Mouse (Mus musculus) hindbrain, postnatal 0 days (tissue): ENCODE measurements at regions not wholly inside any gene's neighbourhood (a gene's known extent, or its start where the extent isn't known, plus 50 kb on each side); places are given as distances from the start of the nearest gene placed in this dataset.

Source experiments
- ATAC-seq: fragments of 200-750 bp; cut with Nextera tagmentation; 2 replicates; pipeline ENCODE4 v1.8.0; 2017; ENCODE audit warnings: mild to moderate bottlenecking, moderate TSS enrichment, moderate library complexity
- DNase-seq: peaks from one replicate; pipeline ENCODE4 v3.0.0-alpha.2; 2015; ENCODE audit warnings: low spot score
- H3K27ac ChIP-seq: fragments of 300-500 bp; sonication (generic); 2 replicates; pipeline ENCODE4 v1.5.1; 2014; ENCODE audit warnings: mild to moderate bottlenecking
- H3K27me3 ChIP-seq: fragments of 300-500 bp; sonication (generic); 2 replicates; pipeline ENCODE4 v1.6.1; 2014; ENCODE audit warnings: low read length, mixed read lengths; ENCODE audit not compliant: insufficient read depth
- H3K36me3 ChIP-seq: fragments of 300-500 bp; sonication (generic); 2 replicates; pipeline ENCODE4 v1.6.1; 2014; ENCODE audit warnings: low read length, mixed read lengths; ENCODE audit not compliant: insufficient read depth
- H3K4me1 ChIP-seq: fragments of 300-500 bp; sonication (generic); 2 replicates; pipeline ENCODE4 v1.6.1; 2014; ENCODE audit warnings: antibody characterized with exemption, low read length, mixed read lengths; ENCODE audit not compliant: insufficient read depth
- H3K4me2 ChIP-seq: fragments of 300-500 bp; sonication (generic); 2 replicates; pipeline ENCODE4 v1.6.1; 2014; ENCODE audit warnings: low read depth, mild to moderate bottlenecking, low read length, moderate library complexity, mixed read lengths
- H3K4me3 ChIP-seq: fragments of 300-500 bp; sonication (generic); 2 replicates; pipeline ENCODE4 v1.5.1; 2014; ENCODE audit warnings: low read length
- H3K9ac ChIP-seq: fragments of 300-500 bp; sonication (generic); replicated peaks from 2 replicates; pipeline ENCODE4 v1.6.1; 2014; ENCODE audit warnings: mild to moderate bottlenecking, low read length, moderate library complexity, mixed read lengths
- H3K9me3 ChIP-seq: fragments of 300-500 bp; sonication (generic); 2 replicates; pipeline ENCODE4 v1.6.1; 2016; ENCODE audit warnings: low read length, mixed read lengths
- CTCF ChIP-seq: IDR thresholded peaks from 2 replicates; pipeline ENCODE4 v1.5.1; 2016; ENCODE audit warnings: antibody characterized with exemption, control low read depth, low read depth
- WGBS: fragments of 180-500 bp; shearing (Covaris S2); extraction: QIAGEN DNeasy Blood & Tissue Kit; methylation state at CpG from one replicate; pipeline ENCODE4 v1.1.7; 2014; 5-methylcytosine and 5-hydroxymethylcytosine counted together

- WGBS = 85% methylated on average over 8 of the region's 8 CpGs
- no peak overlapping the region for H3K4me3 ChIP-seq
- H3K9me3 ChIP-seq = no peaks in the 10 kb centered on the region
- no peak for DNase-seq
- no peak overlapping the region for H3K9ac ChIP-seq
- H3K4me1 ChIP-seq = no peaks in the 10 kb centered on the region
- no peak for TF ChIP-seq CTCF
- H3K27ac ChIP-seq = no peak overlapping the region
- no peaks in the 10 kb centered on the region for H3K36me3 ChIP-seq
- H3K27me3 ChIP-seq = no peaks in the 10 kb centered on the region
- no peak overlapping the region for H3K4me2 ChIP-seq
- no peak for ATAC-seq
Observed at GRCm38 (mm10) chr14:54161916-54162315, 92.0 kb downstream of the Dad1 start.

GRCm38 (mm10) chr14:54161206-54161605 is 92.7 kb downstream of the Dad1 start:
- DNase-seq (no peak), ATAC-seq (no peak)
- no peak overlapping the region for H3K9ac ChIP-seq
- TF ChIP-seq CTCF = no peak
- H3K36me3 ChIP-seq = no peaks in the 10 kb centered on the region
- 69% methylated on average over 7 of the region's 7 CpGs for WGBS
- H3K4me2 ChIP-seq = no peak overlapping the region
- no peaks in the 10 kb centered on the region for H3K27me3 ChIP-seq
- no peak overlapping the region for H3K27ac ChIP-seq
- no peaks in the 10 kb centered on the region for H3K4me1 ChIP-seq
- no peak overlapping the region for H3K4me3 ChIP-seq
- H3K9me3 ChIP-seq = no peaks in the 10 kb centered on the region

DNA sequence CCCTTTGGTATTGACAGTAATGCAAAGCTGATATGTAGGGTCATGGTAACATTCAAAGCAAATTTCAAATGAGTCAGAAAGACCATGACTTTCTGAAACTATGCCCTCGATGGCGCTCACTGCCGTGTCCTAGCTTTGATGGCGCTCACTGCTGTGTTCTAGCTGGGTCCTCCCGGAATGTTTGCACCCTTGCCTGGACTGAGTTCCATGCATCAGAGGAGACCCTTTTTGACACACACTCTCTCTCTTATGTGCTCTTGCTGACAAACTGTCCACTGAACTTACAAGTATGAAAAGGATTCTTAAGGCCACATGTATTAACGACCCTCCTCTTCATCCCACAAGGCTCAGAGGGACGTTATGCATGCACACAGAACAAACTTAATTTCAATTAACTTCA is 94.1 kb downstream of the Dad1 start:
- Histone ChIP-seq H3K36me3 (no peaks in the 10 kb centered on the region), H3K27ac (no peak overlapping the region), H3K9me3 (no peaks in the 10 kb centered on the region), H3K27me3 (no peaks in the 10 kb centered on the region), H3K4me1 (no peaks in the 10 kb centered on the region), H3K4me2 (no peak overlapping the region), H3K9ac (no peak overlapping the region), H3K4me3 (no peak overlapping the region)
- DNase-seq (no peak), ATAC-seq (no peak)
- no peak for TF ChIP-seq CTCF
- 93% methylated on average over 7 of the region's 7 CpGs for WGBS

- TF ChIP-seq CTCF = no peak
- no peaks in the 10 kb centered on the region for H3K9me3 ChIP-seq
Observed at GRCm38 (mm10) chr14:54158214-54158965, 95.5 kb downstream of the Dad1 start.

DNA sequence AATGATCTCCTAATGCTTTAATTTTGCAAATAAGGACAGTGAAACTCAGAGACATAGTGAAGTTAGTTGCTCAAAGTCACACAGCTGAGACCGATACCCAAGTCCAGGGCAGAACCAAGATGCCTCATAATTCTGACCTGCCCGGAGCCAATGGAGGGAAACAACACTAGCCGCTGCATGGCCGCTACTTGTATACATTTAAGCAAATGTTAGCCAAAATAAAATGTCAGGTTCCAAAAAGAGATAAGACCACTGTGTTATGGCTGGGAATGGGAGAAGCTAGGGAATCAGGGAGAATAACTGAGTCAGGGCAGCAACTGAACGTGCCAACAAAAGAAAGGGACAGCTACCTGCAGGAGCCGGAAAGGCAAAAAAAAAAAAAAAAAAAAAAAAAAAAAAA is 97.4 kb downstream of the Dad1 start:
- Histone ChIP-seq H3K9me3 (no peaks in the 10 kb centered on the region), H3K27me3 (no peaks in the 10 kb centered on the region), H3K4me2 (no peak overlapping the region), H3K9ac (no peak overlapping the region), H3K4me1 (no peaks in the 10 kb centered on the region), H3K36me3 (no peaks in the 10 kb centered on the region), H3K27ac (no peak overlapping the region), H3K4me3 (no peak overlapping the region)
- DNase-seq (no peak), ATAC-seq (no peak)
- WGBS = 87% methylated on average over 6 of the region's 6 CpGs
- TF ChIP-seq CTCF = no peak

More at GRCm38 (mm10) chr14:54158214-54158965, 95.5 kb downstream of the Dad1 start:
- Histone ChIP-seq H3K36me3 (no peaks in the 10 kb centered on the region), H3K27ac (no peak overlapping the region), H3K4me3 (no peak overlapping the region), H3K4me2 (no peak overlapping the region), H3K27me3 (no peaks in the 10 kb centered on the region), H3K9ac (no peak overlapping the region), H3K4me1 (no peaks in the 10 kb centered on the region)
- WGBS = 79% methylated on average over 9 of the region's 9 CpGs
- no peak for ATAC-seq
- no peak for DNase-seq

GRCm38 (mm10) chr14:54152485-54153235 is 101.2 kb downstream of the Dad1 start:
- peak; percentile 76 for TF ChIP-seq CTCF
- Histone ChIP-seq H3K9me3 (no peaks in the 10 kb centered on the region), H3K27ac (no peak overlapping the region), H3K9ac (no peak overlapping the region), H3K4me2 (no peak overlapping the region), H3K36me3 (no peaks in the 10 kb centered on the region), H3K4me1 (no peaks in the 10 kb centered on the region), H3K4me3 (no peak overlapping the region), H3K27me3 (no peaks in the 10 kb centered on the region)
- 51% methylated on average over 6 of the region's 6 CpGs for WGBS
- DNase-seq (peak; percentile 67), ATAC-seq (no peak)

GRCm38 (mm10) chr14:54151921-54152320 is 102.0 kb downstream of the Dad1 start:
- ATAC-seq = no peak
- Histone ChIP-seq H3K27me3 (no peaks in the 10 kb centered on the region), H3K4me2 (no peak overlapping the region), H3K9ac (no peak overlapping the region), H3K9me3 (no peaks in the 10 kb centered on the region), H3K4me1 (no peaks in the 10 kb centered on the region), H3K4me3 (no peak overlapping the region), H3K36me3 (no peaks in the 10 kb centered on the region), H3K27ac (no peak overlapping the region)
- TF ChIP-seq CTCF = no peak
- 98% methylated on average over 2 of the region's 2 CpGs for WGBS
- no peak for DNase-seq
